Mouse (Mus musculus) thymus, adult 2 months (tissue): ENCODE results near the gene Olfr282.

Experiments used
- CTCF ChIP-seq: fragments of 200-500 bp; IDR thresholded peaks from 2 replicates; pipeline ENCODE4 v1.5.1; 2012; ENCODE audit warnings: mild to moderate bottlenecking, control low read depth, low read length, moderate library complexity, borderline replicate concordance; ENCODE audit not compliant: control insufficient read depth, poor library complexity, insufficient read depth; ENCODE audit errors: extremely low read depth
- POLR2A ChIP-seq: fragments of 200-500 bp; IDR thresholded peaks from 2 replicates; pipeline ENCODE4 v1.6.1; 2012; ENCODE audit warnings: mild to moderate bottlenecking, low read length, control low read depth, moderate library complexity; ENCODE audit not compliant: control insufficient read depth, poor library complexity, insufficient read depth; ENCODE audit errors: extremely low read depth

- TF ChIP-seq CTCF (no peak), POLR2A (no peak)
Measured at GRCm38 (mm10) chr15:98424753-98425152, 6.3 kb upstream of the Olfr282 start.
